Mouse (Mus musculus): Measurements from ENCODE around the gene Gm21858. TPM values are rescaled to one million over a fixed set of nuclear protein-coding genes. Genes with fewer than 3 reads are reported as not detected.
"Not testable (repeated sequence)": the region's sequence is repeated elsewhere in the genome, so short reads cannot be mapped to it uniquely, and the experiment has no call there.

Gm21858 gene
- polyA plus RNA-seq (2016; fragmentation: Nextera tagmentation; extraction: Ambion mirVana): not detected in 2 replicates

DNA sequence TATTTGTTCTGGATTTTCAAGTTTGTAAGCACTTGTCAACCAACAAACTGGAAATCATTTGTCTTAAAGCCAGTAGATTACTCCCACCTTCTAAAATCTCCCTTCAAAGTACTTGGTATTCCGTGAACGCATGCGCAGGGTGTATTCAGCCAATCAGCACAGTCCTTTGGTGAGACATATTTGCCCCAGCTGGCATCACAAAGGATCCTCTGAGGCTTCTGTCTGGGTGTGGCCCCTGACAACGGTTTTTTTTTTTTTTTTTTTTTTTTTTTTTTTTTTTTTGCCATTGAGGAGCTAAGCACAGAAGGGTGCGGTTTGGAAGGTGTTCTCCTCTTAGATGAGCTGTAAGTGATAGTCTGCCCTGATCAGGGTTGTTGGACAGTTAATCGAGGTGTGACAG lies at the start of gene Gm21858:
Gm21858 (plus strand) TSS at position 301 of the 400 bp plus-strand sequence.
- WGBS: no CpG with 5 or more reads among the region's 6 CpGs
- not testable (repeated sequence) for H3K9ac ChIP-seq

More for the DNA sequence above, at the start of gene Gm21858:
- H3K27me3 ChIP-seq; H3K36me3 ChIP-seq; H3K27ac ChIP-seq; H3K4me1 ChIP-seq; H3K9me3 ChIP-seq (replicated peaks); ATAC-seq (ENCODE audit: low FRiP score); H3K4me3 ChIP-seq; H3K4me2 ChIP-seq (replicated peaks): not testable (repeated sequence)

Measured in hindbrain, embryonic 12.5 days (tissue).